Mouse (Mus musculus): Measurements from ENCODE around the gene Rnf34.

The Rnf34 gene

GRCm38 (mm10) chr5:122899777-122900557, 50.1 kb downstream of the Rnf34 start:
- peak; percentile 87 for DNase-seq (ENCODE audit: low read depth, low spot score)

DNA sequence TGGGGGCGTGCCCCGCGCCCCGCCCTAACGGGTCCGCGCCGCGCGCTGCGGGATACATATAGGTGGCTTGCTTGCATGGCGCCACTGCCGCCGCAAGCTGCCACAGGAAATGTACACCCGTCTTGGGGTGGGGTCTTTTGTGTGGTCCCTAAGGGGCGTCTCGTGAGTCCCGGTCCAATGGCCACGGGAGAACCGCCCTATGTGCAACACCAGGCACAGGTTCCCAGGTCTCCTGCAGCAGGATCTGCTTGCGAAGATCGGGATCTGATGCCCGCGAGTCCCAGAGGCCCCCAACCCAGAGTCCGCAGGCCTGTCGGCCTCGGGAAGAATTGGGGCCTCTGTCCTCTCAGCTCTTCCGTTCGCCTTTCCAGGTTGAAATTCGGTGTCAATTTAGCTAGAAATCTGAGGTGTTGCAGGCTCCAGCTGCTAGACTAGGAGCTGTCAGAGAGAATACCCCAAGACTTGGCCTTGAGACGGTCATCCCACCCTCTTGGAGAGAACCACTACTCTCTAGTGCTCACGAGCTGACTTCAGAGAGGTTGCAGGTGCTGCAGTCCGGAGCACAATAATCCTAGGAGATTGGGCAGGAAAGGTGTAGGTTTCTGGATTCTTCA, 50.8 kb downstream of the Rnf34 start:
- no peak for DNase-seq (ENCODE audit: low read depth, low spot score)

- no peak for DNase-seq (ENCODE audit: low read depth, low spot score)
Observed at GRCm38 (mm10) chr5:122901179-122901578, 51.3 kb downstream of the Rnf34 start.

DNA sequence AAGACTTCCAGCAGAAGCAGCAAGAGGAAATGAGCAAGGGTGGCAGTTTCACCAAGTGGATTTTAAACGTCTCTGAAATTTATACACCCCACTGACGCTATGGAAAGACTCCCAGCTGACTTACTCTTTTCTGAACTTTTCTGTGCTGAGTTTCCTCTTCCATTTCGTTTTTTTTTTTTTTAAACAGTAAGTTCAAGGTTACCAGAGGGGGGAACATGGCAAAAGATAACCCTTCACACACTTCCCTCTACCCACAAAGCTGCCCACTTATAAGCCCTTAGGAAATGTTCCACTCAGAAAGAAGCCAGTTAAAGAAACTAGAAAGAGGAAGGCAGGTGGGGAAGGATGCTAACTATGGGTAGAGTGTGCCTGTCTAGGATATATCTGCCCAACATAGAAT, 51.8 kb downstream of the Rnf34 start:
- DNase-seq (ENCODE audit: low read depth, low spot score), result no peak

DNA sequence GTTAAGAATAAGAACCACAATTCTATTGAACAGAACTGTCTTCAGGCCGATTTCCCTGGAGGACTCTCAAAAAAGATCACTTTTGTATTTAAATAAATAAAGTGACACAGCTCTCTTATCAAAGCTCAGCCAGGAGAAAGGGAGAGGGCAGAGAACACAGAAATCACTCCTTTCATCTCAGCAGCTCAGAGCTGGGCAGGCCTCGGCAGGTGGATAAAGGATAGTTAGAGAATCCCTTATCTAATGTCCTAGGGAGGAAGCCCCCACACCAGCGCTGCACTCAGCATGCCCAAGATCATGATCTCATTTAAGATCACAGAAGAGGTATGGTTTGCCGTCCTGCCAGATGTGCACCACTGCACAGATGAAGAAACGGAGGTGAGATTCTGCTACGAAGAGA, 52.4 kb downstream of the Rnf34 start:
- no peak for DNase-seq (ENCODE audit: low read depth, low spot score)

GRCm38 (mm10) chr5:122903165-122903564, 53.3 kb downstream of the Rnf34 start:
- no peak for DNase-seq (ENCODE audit: low read depth, low spot score)

- no peak for DNase-seq (ENCODE audit: low read depth, low spot score)
Observed at GRCm38 (mm10) chr5:122907182-122907581, 57.3 kb downstream of the Rnf34 start.

- no peak for DNase-seq (ENCODE audit: low read depth, low spot score)
Observed at GRCm38 (mm10) chr5:122908001-122908400, 58.2 kb downstream of the Rnf34 start.

DNA sequence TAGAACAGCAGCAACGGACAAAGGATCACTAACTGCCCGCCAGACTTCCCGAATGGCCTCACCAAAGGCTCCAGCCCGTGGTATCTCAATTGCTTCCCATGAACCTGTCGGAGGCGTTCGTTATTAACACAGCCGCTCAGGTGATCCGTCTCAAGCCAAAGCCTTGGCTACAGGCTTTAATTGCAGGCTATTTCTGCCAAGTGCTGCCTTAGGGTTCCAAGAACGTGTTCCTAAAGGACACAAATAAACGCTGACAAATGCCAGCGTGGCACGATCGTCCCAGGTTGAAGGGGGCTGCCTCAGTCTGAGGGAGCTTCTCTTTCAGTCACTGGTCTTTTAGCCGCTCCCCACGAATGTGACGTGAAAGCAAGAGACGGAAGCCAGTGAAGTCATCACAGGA, 59.6 kb downstream of the Rnf34 start:
- DNase-seq (ENCODE audit: low read depth, low spot score), result no peak

DNA sequence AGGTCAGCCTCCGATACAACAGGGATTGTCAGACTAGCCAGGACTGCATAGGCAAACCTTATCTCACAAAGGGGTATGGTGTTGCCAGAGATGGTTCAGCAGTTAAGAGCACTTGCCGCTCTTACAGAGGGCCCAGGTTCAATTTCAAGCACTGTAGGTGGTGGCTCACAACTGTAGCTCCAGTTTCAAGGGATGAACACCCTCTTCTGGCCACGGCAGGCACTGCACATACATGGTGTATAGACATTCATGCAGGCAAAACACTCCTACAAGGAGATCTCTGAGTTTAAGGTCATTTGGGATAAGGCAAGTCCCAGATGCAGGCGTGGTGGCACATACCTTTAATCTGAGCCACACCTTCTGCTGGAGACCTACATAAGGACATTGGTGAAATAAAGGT, 63.0 kb downstream of the Rnf34 start:
- no peak for DNase-seq (ENCODE audit: low read depth, low spot score)

- DNase-seq (ENCODE audit: low read depth, low spot score), result no peak
Observed at GRCm38 (mm10) chr5:122916147-122916546, 66.3 kb downstream of the Rnf34 start.

GRCm38 (mm10) chr5:122917982-122918711, 68.3 kb downstream of the Rnf34 start:
- no peak for DNase-seq (ENCODE audit: low read depth, low spot score)

- DNase-seq (ENCODE audit: low read depth, low spot score), result no peak
Observed at GRCm38 (mm10) chr5:122920557-122920956, 70.7 kb downstream of the Rnf34 start.
